Mouse (Mus musculus): ENCODE results near the gene Nudt4.

DNA sequence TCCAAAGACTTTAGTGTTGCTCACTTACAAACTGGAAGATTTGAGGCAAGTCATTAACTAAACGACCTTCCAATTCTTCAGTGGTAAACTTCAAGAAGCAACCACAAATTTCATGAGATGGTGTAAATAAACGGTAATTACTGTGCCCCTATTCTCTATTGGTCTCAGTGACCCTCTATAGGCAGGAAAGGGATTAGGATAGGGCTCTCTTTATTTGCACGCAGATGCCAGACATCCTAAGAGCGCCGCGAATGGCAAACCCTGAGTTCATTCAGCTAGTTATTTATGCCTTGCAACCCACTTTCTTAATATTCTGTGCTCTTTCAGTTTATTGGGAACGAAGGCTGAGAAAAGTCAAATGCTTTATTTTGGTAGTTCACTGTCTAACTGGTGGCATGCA, 62.9 kb downstream of the Nudt4 start:
- TF ChIP-seq POLR2A (IDR thresholded peaks at IDR 0.05; ENCODE audit: insufficient read length, low read depth): no peak
- no peak for TF ChIP-seq TCF12 (IDR thresholded peaks at IDR 0.05; ENCODE audit: insufficient read depth, poor library complexity, severe bottlenecking)
- TF ChIP-seq MYOD1 (IDR thresholded peaks at IDR 0.05; ENCODE audit: control insufficient read depth in 1 of 3, insufficient read length in 2 of 3, low read depth in 2 of 3): no peak
- TF ChIP-seq REST (IDR thresholded peaks at IDR 0.05; ENCODE audit: insufficient read depth, insufficient read length): no peak
- TF ChIP-seq E2F4 (IDR thresholded peaks at IDR 0.05; ENCODE audit: insufficient read depth): no peak
- no peak for TF ChIP-seq TCF3 (IDR thresholded peaks at IDR 0.05; ENCODE audit: insufficient read length, low read depth)
- TF ChIP-seq USF1 (IDR thresholded peaks at IDR 0.05; ENCODE audit: low read depth): no peak
- TF ChIP-seq MYOG (IDR thresholded peaks at IDR 0.05; ENCODE audit: control insufficient read depth in 1 of 3, insufficient read depth in 1 of 3, insufficient read length in 2 of 3, low read depth in 2 of 3): no peak
- no peak for TF ChIP-seq CEBPB (IDR thresholded peaks at IDR 0.05; ENCODE audit: insufficient read depth, poor library complexity, severe bottlenecking)
- TF ChIP-seq SRF (IDR thresholded peaks at IDR 0.05; ENCODE audit: control insufficient read depth, insufficient read length, low read depth): no peak
- no peak for TF ChIP-seq MAX (IDR thresholded peaks at IDR 0.05; ENCODE audit: low read depth)
- TF ChIP-seq POLR2AphosphoS2 (IDR thresholded peaks at IDR 0.05; ENCODE audit: insufficient read length, low read depth): no peak

Measured in myocyte (in vitro differentiated cells).